Mouse (Mus musculus) neural tube, embryonic 11.5 days (tissue): ENCODE data around the gene Cfap97d1. TPM values are rescaled to one million over a fixed set of nuclear protein-coding genes. Genes with fewer than 3 reads are reported as not detected.

Experiments used
- ATAC-seq: fragments of 200-750 bp; cut with Nextera tagmentation; 2 replicates; pipeline ENCODE4 v1.8.0; 2017; ENCODE audit warnings: moderate number of reproducible peaks, mild to moderate bottlenecking, moderate TSS enrichment, moderate library complexity; ENCODE audit not compliant: insufficient read depth, low FRiP score, low TSS enrichment
- DNase-seq: peaks from one replicate; pipeline ENCODE4 v3.0.0-alpha.2; 2015; ENCODE audit warnings: low spot score
- H3K27ac ChIP-seq: fragments of 300-500 bp; sonication (generic); 2 replicates; pipeline ENCODE4 v1.5.1; 2014; ENCODE audit warnings: low read depth, mild to moderate bottlenecking, low read length
- H3K27me3 ChIP-seq: fragments of 300-500 bp; sonication (generic); 2 replicates; pipeline ENCODE4 v1.6.1; 2014; ENCODE audit warnings: mild to moderate bottlenecking, low read length, mixed read lengths; ENCODE audit not compliant: control insufficient read depth, insufficient read depth
- H3K36me3 ChIP-seq: fragments of 300-500 bp; sonication (generic); 2 replicates; pipeline ENCODE4 v1.6.1; 2014; ENCODE audit warnings: mild to moderate bottlenecking, low read length, moderate library complexity, mixed read lengths; ENCODE audit not compliant: control insufficient read depth, insufficient read depth
- H3K4me1 ChIP-seq: fragments of 300-500 bp; sonication (generic); 2 replicates; pipeline ENCODE4 v1.6.1; 2014; ENCODE audit warnings: low read length, mixed read lengths; ENCODE audit not compliant: control insufficient read depth, insufficient read depth
- H3K4me2 ChIP-seq: fragments of 300-500 bp; sonication (generic); 2 replicates; pipeline ENCODE4 v1.6.1; 2014; ENCODE audit warnings: low read depth, mild to moderate bottlenecking, moderate library complexity
- H3K4me3 ChIP-seq: fragments of 300-500 bp; sonication (generic); 2 replicates; pipeline ENCODE4 v1.5.1; 2014; ENCODE audit warnings: low read depth, low read length
- H3K9ac ChIP-seq: fragments of 300-500 bp; sonication (generic); 2 replicates; pipeline ENCODE4 v1.6.1; 2014; ENCODE audit warnings: mild to moderate bottlenecking, low read length
- H3K9me3 ChIP-seq: fragments of 300-500 bp; sonication (generic); 2 replicates; pipeline ENCODE4 v1.6.1; 2016; ENCODE audit warnings: low read length; ENCODE audit not compliant: control insufficient read depth
- WGBS: fragments of 180-500 bp; shearing (Covaris S2); extraction: QIAGEN DNeasy Blood & Tissue Kit; methylation state at CpG from one replicate; pipeline ENCODE4 v1.1.7; 2014; 5-methylcytosine and 5-hydroxymethylcytosine counted together
- polyA plus RNA-seq: library from polyadenylated mRNA; unstranded; fragments of >200 nt; fragmentation: Nextera tagmentation; extraction: Ambion mirVana; gene quantifications from 2 replicates; pipeline ENCODE4 v1.2.1, GENCODE M21; 2014

The Cfap97d1 gene
- polyA plus RNA-seq, 1 experiment from 2014 or later, result not detected

GRCm38 (mm10) chr11:101953441-101953840 is 30.6 kb upstream of the Cfap97d1 start:
- H3K27ac ChIP-seq, result no peak overlapping the region
- DNase-seq, result no peak
- H3K9ac ChIP-seq, result no peak overlapping the region
- no peak overlapping the region for H3K4me3 ChIP-seq
- H3K4me2 ChIP-seq, result no peak overlapping the region
- WGBS, result 79% methylated on average over 4 of the region's 4 CpGs
- H3K27me3 ChIP-seq, result 0 out of 2 replicates have a peak, but pooled peaks cover 4% of the 10 kb centered on the region
- peaks cover 9% of the 10 kb centered on the region for H3K4me1 ChIP-seq
- no peak for ATAC-seq
- no peaks in the 10 kb centered on the region for H3K36me3 ChIP-seq
- H3K9me3 ChIP-seq, result no peaks in the 10 kb centered on the region

- no peak for DNase-seq
- Histone ChIP-seq H3K27ac (no peak overlapping the region), H3K4me2 (no peak overlapping the region), H3K4me1 (peaks cover 9% of the 10 kb centered on the region), H3K9me3 (no peaks in the 10 kb centered on the region), H3K9ac (no peak overlapping the region), H3K27me3 (peaks cover 10% of the 10 kb centered on the region), H3K36me3 (no peaks in the 10 kb centered on the region), H3K4me3 (no peak overlapping the region)
- 69% methylated on average over 5 of the region's 5 CpGs for WGBS
- no peak for ATAC-seq
Measured at GRCm38 (mm10) chr11:101957476-101957875, 26.6 kb upstream of the Cfap97d1 start.

- peak overlapping the region; percentile 96 for H3K4me2 ChIP-seq
- H3K4me1 ChIP-seq, result peaks cover 24% of the 10 kb centered on the region
- DNase-seq (no peak), ATAC-seq (no peak)
- H3K27ac ChIP-seq, result no peak overlapping the region
- H3K36me3 ChIP-seq, result no peaks in the 10 kb centered on the region
- WGBS, result under 1% methylated on average over 11 of the region's 11 CpGs
- peak overlapping the region; percentile 48 for H3K4me3 ChIP-seq
- H3K9ac ChIP-seq, result 0 out of 2 replicates have a peak overlapping the region, but pooled peaks have one; percentile 63
- no peaks in the 10 kb centered on the region for H3K9me3 ChIP-seq
- H3K27me3 ChIP-seq, result peaks cover 33% of the 10 kb centered on the region
Measured at GRCm38 (mm10) chr11:101963043-101963442, 21.0 kb upstream of the Cfap97d1 start.

- no peak; the same call in 1 of the 2 replicates for ATAC-seq
- WGBS, result under 1% methylated on average over 78 of the region's 78 CpGs
- H3K9me3 ChIP-seq, result no peaks in the 10 kb centered on the region
- H3K4me3 ChIP-seq, result peak overlapping the region; percentile 48
- H3K27me3 ChIP-seq, result peaks cover 33% of the 10 kb centered on the region
- peak; percentile 69 for DNase-seq
- H3K9ac ChIP-seq, result peak overlapping the region; percentile 63
- peak overlapping the region; percentile 96 for H3K4me2 ChIP-seq
- peaks cover 30% of the 10 kb centered on the region for H3K4me1 ChIP-seq
- no peaks in the 10 kb centered on the region for H3K36me3 ChIP-seq
- H3K27ac ChIP-seq, result no peak overlapping the region
Measured at GRCm38 (mm10) chr11:101963473-101964291, 20.4 kb upstream of the Cfap97d1 start.

DNA sequence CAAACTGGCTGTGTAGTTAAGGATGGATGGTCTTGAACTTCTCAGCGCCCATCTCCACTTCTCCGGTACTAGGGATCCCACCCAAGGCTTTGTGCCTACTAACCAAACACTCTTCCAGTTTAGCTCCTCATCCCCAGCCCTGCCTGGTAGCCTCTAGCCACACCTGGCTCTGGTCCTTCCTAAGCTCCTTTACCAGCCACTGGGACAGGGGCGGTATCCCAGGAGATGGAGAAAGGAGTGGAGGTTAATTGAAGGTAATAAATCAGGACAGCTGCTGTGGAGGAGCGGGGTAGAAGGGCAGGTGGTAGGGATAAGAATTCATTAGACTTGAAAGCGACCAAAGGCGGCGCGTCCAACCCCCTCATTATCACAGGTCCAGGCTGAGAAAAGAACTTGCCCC is 19.4 kb upstream of the Cfap97d1 start:
- peak; percentile 57 for DNase-seq
- peak; percentile 43; the same call in 1 of the 2 replicates for ATAC-seq
- peaks cover 30% of the 10 kb centered on the region for H3K4me1 ChIP-seq
- no peak overlapping the region for H3K9ac ChIP-seq
- H3K36me3 ChIP-seq, result no peaks in the 10 kb centered on the region
- H3K4me2 ChIP-seq, result peak overlapping the region; percentile 96
- H3K9me3 ChIP-seq, result no peaks in the 10 kb centered on the region
- H3K27me3 ChIP-seq, result peaks cover 33% of the 10 kb centered on the region
- WGBS, result 1% methylated on average over 8 of the region's 8 CpGs
- H3K4me3 ChIP-seq, result no peak overlapping the region
- H3K27ac ChIP-seq, result no peak overlapping the region

- 10% methylated on average over 2 of the region's 2 CpGs for WGBS
- ATAC-seq, result no peak
- Histone ChIP-seq H3K9ac (no peak overlapping the region), H3K4me3 (no peak overlapping the region), H3K27me3 (peaks cover 33% of the 10 kb centered on the region), H3K4me1 (peaks cover 30% of the 10 kb centered on the region), H3K27ac (no peak overlapping the region), H3K36me3 (no peaks in the 10 kb centered on the region), H3K9me3 (no peaks in the 10 kb centered on the region), H3K4me2 (no peak overlapping the region)
- DNase-seq, result no peak
Measured at GRCm38 (mm10) chr11:101965553-101965952, 18.5 kb upstream of the Cfap97d1 start.

DNA sequence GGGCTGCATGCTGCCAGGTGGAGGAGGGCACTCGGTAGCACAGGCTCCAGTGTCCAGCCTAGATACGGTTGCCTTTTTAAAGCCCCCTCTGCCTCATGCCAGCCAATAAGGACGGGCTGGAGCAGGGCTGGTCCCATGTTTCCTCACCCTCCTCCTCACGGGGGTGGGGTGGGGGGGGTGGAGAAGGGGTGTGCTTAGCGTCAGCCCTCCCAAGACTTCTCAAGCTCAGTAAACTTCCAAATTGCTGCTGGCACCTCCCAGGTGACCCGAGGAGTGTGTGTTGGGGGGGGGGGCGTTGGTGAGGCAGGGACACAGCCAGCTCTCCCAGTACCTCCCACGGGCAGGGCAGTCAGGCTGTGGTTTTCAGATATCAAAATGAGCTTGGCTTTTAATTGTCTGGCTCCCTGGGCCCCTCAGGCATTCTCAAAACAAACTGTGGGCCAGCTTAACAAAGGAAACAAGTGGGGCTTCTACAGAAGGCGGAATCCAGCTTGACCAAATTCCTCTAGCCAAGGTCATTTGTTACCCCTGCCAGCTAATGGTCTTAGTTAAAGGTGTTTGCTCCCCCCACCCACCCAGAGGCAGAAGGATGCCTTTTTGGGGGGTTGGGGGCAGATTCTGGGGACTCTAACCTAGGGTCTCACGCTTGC is 17.0 kb upstream of the Cfap97d1 start, which contains the start of gene Sost:
Gene Sost (minus strand): TSS at position 51 of the 650 bp plus-strand sequence.
- H3K4me3 ChIP-seq, result no peak within 1 kb of the TSS
- no peaks in the 10 kb centered on the region for H3K9me3 ChIP-seq
- DNase-seq (no peak), ATAC-seq (no peak)
- 12% methylated on average over 10 of the region's 10 CpGs for WGBS
- no peak within 1 kb of the TSS for H3K9ac ChIP-seq
- H3K4me1 ChIP-seq, result peaks cover 30% of the 10 kb centered on the region
- no peak within 1 kb of the TSS for H3K4me2 ChIP-seq
- H3K27ac ChIP-seq, result no peak within 1 kb of the TSS
- H3K27me3 ChIP-seq, result peaks cover 26% of the 10 kb centered on the region
- no peaks in the 10 kb centered on the region for H3K36me3 ChIP-seq

DNA sequence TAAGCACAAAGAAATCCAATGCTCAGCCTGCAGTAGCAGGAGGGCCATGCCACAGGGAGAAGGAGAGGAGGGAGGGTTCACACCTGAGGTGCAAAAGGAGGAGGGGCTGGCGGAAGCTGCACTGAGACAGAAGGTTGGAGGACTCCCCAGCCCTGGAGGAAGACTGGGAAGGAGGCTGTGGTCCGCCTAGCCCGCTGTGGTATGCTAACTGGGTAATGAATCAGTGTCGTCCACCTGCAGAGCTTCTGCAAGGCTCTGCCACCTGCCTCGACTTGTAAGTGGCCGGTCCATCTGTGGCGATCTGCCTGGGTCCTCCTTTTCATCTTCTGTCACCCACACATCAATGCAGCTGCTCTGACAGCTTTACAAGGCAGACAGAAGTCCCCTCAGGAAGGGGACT is 15.8 kb upstream of the Cfap97d1 start:
- no peak for ATAC-seq
- Histone ChIP-seq H3K9ac (no peak overlapping the region), H3K4me2 (no peak overlapping the region), H3K4me1 (peaks cover 24% of the 10 kb centered on the region), H3K4me3 (no peak overlapping the region), H3K36me3 (no peaks in the 10 kb centered on the region), H3K27ac (no peak overlapping the region), H3K9me3 (no peaks in the 10 kb centered on the region), H3K27me3 (peaks cover 14% of the 10 kb centered on the region)
- no peak for DNase-seq
- WGBS, result 2% methylated on average over 7 of the region's 7 CpGs
